8 mouse cellular contexts compared by ENCODE assay signal in the genomic region with DNA sequence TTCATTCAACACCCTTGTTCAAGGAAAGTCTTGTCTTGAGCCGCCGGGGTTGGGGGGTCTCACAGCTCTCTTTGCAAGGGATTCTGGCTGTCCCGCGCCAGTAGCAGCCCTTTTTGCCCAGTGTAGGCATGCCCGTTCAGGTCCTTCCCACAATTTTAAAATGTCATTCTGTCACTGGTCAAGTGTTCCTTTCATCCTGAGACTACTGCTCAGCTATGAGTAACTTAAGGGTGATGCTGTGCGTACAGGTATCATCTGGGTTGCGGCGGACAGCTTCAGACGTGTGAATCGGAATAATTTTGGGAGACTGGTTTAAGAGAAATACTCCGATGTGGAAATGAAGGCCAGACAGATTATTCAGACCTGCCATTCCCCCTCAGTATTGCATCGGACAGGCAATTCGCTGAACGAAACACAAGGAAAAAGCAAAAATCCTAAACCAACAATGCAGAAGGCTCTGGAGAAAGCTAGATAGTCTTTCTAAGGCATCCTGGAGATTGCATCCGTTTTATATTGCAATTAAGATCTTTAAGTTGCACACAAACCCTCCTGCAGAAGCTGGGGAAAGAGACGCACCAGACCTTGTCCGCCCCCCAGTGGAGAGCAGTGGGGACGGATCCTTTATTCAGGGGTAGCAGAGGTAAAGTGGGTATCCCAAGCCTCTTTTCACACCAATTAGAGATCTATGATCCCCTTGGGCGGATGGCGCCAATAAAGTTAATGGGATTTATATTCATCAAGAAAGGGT.
DNase-seq lines count a peak whose midpoint lies in the region; ATAC-seq and TF ChIP-seq lines count a peak whose summit lies in the region.

No protein-coding gene starts in this region.

- intact Hi-C loops in heart, adult 2 months (cut with DNase I) = loop anchor here (1.0 to 10.0 kb wide), 6 partner anchors 419 to 1176 kb away; a partner anchor contains a TSS
- intact Hi-C loops in heart, postnatal 25 days (cut with DNase I) = loop anchor here (1.0 to 10.0 kb wide), 6 partner anchors 419 to 1174 kb away; no protein-coding TSS in a partner anchor
- intact Hi-C loops in left cerebral cortex, postnatal 14 days (cut with DNase I) = loop anchor here (5.0 kb wide), 3 partner anchors 664 to 1174 kb away; a partner anchor contains a TSS

- peak; percentile 75 for TF ChIP-seq CTCF in heart, adult 2 months (IDR thresholded peaks at IDR 0.05)

- no peaks in the 10 kb centered on the region for H3K27me3 ChIP-seq in heart, adult 2 months (ENCODE audit: control insufficient read depth, insufficient read depth, low read length)

- H3K4me1 ChIP-seq in heart, adult 2 months (ENCODE audit: control insufficient read depth, insufficient read depth, low read length) = no peaks in the 10 kb centered on the region

- ATAC-seq in inflammation-experienced regulatory T-cells, adult 6 months = peak; percentile 42
- peak; percentile 11; the same call in 1 of the 2 replicates for ATAC-seq in megakaryocyte, adult 5-6 weeks (ENCODE audit: poor library complexity, severe bottlenecking)

- H3K4me3 ChIP-seq in heart, adult 2 months = peak overlapping the region; percentile 49

- peak; percentile 28 to 46 for DNase-seq in heart, adult 2 months
- DNase-seq in heart, postnatal 25 days (ENCODE audit: low spot score) = no peak
- peak; percentile 90 to 91 for DNase-seq in cerebellum, postnatal 10 days
- peak; percentile 40 to 65 for DNase-seq in frontal cortex, postnatal 14 days (ENCODE audit: low spot score in 2 of 2)
- peak; percentile 49 to 69 for DNase-seq in left cerebral cortex, postnatal 14 days (ENCODE audit: low spot score in 2 of 2)
- peak; percentile 60 for DNase-seq in right cerebral cortex, postnatal 14 days

- TF ChIP-seq EP300 in heart, adult 2 months (IDR thresholded peaks at IDR 0.05; ENCODE audit: insufficient read depth, low read depth, low read length) = no peak

- no peaks in the 10 kb centered on the region for H3K36me3 ChIP-seq in heart, adult 2 months (ENCODE audit: control insufficient read depth, insufficient read depth, low read length)

- no peak overlapping the region for H3K27ac ChIP-seq in heart, adult 2 months

- no peak for TF ChIP-seq POLR2A in heart, adult 2 months (IDR thresholded peaks at IDR 0.05; ENCODE audit: insufficient read depth, low read depth, low read length)

- no peak overlapping the region for H3K9ac ChIP-seq in heart, adult 2 months (ENCODE audit: low read depth, low read length)

- WGBS in heart, adult 2 months = 10% methylated on average over 20 of the region's 20 CpGs

- no peaks in the 10 kb centered on the region for H3K79me2 ChIP-seq in heart, adult 2 months (replicated peaks; ENCODE audit: control insufficient read depth, insufficient read depth, low read length)
